In genomic region chr7:25390986-25391385, GRCm38 (mm10) we compare ENCODE assay signal across 15 mouse cellular contexts. TPM values are rescaled to one million over a fixed set of nuclear protein-coding genes. Genes with fewer than 3 reads are reported as not detected.
DNase-seq lines count a peak whose midpoint lies in the region; ATAC-seq and TF ChIP-seq lines count a peak whose summit lies in the region.
"Had no signal": no experiment of that assay in that cellular context is flagged by ENCODE, and none has a peak within 500 bp of the region (broad histone marks: within the 10 kb centered on the region; RNA-seq: fewer than 3 reads in every experiment).

No protein-coding gene starts in this region.

- no peaks in the 10 kb centered on the region for H3K9me3 ChIP-seq in limb, embryonic 12.5 days
- no peaks in the 10 kb centered on the region for H3K9me3 ChIP-seq in limb, embryonic 10.5 days (replicated peaks)
- no peaks in the 10 kb centered on the region for H3K9me3 ChIP-seq in liver, embryonic 12.5 days (replicated peaks)
- H3K9me3 ChIP-seq: megakaryocyte, embryonic 14.5 days had no signal

- H3K27me3 ChIP-seq in heart, adult 2 months (ENCODE audit: control insufficient read depth, insufficient read depth, low read length), result no peaks in the 10 kb centered on the region
- H3K27me3 ChIP-seq in limb, embryonic 12.5 days, result no peaks in the 10 kb centered on the region
- 0 out of 2 replicates have a peak, but pooled peaks cover 8% of the 10 kb centered on the region for H3K27me3 ChIP-seq in limb, embryonic 10.5 days (ENCODE audit: low read depth, poor library complexity, severe bottlenecking)
- H3K27me3 ChIP-seq in liver, embryonic 12.5 days (replicated peaks), result 0 out of 2 replicates have a peak, but pooled peaks cover 3% of the 10 kb centered on the region
- H3K27me3 ChIP-seq: megakaryocyte, embryonic 14.5 days had no signal

- TF ChIP-seq POLR2A in heart, adult 2 months (IDR thresholded peaks at IDR 0.05; ENCODE audit: insufficient read depth, low read depth, low read length), result no peak

- peak overlapping the region; percentile 96 for H3K27ac ChIP-seq in heart, adult 2 months
- H3K27ac ChIP-seq in limb, embryonic 12.5 days, result 0 out of 2 replicates have a peak overlapping the region, but pooled peaks have one; percentile 5
- H3K27ac ChIP-seq in limb, embryonic 10.5 days, result no peak overlapping the region
- H3K27ac ChIP-seq in liver, embryonic 12.5 days, result peak overlapping the region; percentile 74

- H3K79me2 ChIP-seq in heart, adult 2 months (replicated peaks; ENCODE audit: control insufficient read depth, insufficient read depth, low read length), result peaks cover 5% of the 10 kb centered on the region; the same call in 1 of the 2 replicates

- no peak for TF ChIP-seq CTCF in heart, adult 2 months (IDR thresholded peaks at IDR 0.05)

- peak in 1 of 2 experiments; percentile 32 for DNase-seq in heart, adult 2 months
- DNase-seq in heart, postnatal 36 days, result no peak
- DNase-seq in limb, embryonic 10.5 days (ENCODE audit: low spot score), result no peak
- peak; percentile 81 for DNase-seq in adrenal gland, postnatal 14 days
- no peak for DNase-seq in urinary bladder, adult 18-20 months (ENCODE audit: low spot score in 2 of 2)
- no peak for DNase-seq in right cerebral cortex, postnatal 36 days (ENCODE audit: low spot score in 2 of 2)
- DNase-seq: kidney, postnatal 14 days; right cerebral cortex, postnatal 25 days had no signal

- peaks cover 24% of the 10 kb centered on the region for H3K4me1 ChIP-seq in heart, adult 2 months (ENCODE audit: control insufficient read depth, insufficient read depth, low read length)
- H3K4me1 ChIP-seq in limb, embryonic 12.5 days (replicated peaks), result peaks cover 26% of the 10 kb centered on the region
- peaks cover 41% of the 10 kb centered on the region for H3K4me1 ChIP-seq in limb, embryonic 10.5 days
- H3K4me1 ChIP-seq in liver, embryonic 12.5 days, result peaks cover 70% of the 10 kb centered on the region

- intact Hi-C loops in heart, adult 2 months (cut with DNase I), result no loop called here
- intact Hi-C loops in heart, postnatal 36 days (cut with DNase I), result no loop called here

- H3K9ac ChIP-seq in heart, adult 2 months (ENCODE audit: low read depth, low read length), result peak overlapping the region; percentile 38; the same call in 1 of the 2 replicates
- H3K9ac ChIP-seq in limb, embryonic 12.5 days (replicated peaks), result no peak overlapping the region
- 0 out of 2 replicates have a peak overlapping the region, but pooled peaks have one; percentile 24 for H3K9ac ChIP-seq in liver, embryonic 12.5 days

- ATAC-seq in limb, embryonic 12.5 days (ENCODE audit: insufficient number of reproducible peaks, insufficient read depth, low FRiP score, low TSS enrichment, low read depth), result no peak
- no peak for ATAC-seq in liver, embryonic 12.5 days

- H3K4me3 ChIP-seq in heart, adult 2 months, result no peak overlapping the region
- no peak overlapping the region for H3K4me3 ChIP-seq in limb, embryonic 12.5 days (replicated peaks)
- H3K4me3 ChIP-seq in limb, embryonic 10.5 days, result no peak overlapping the region
- H3K4me3 ChIP-seq in liver, embryonic 12.5 days, result no peak overlapping the region
- H3K4me3 ChIP-seq: megakaryocyte, embryonic 14.5 days had no signal

- TF ChIP-seq EP300 in heart, adult 2 months (IDR thresholded peaks at IDR 0.05; ENCODE audit: insufficient read depth, low read depth, low read length), result no peak

- WGBS in heart, adult 2 months, result 65% methylated on average over 2 of the region's 2 CpGs
- WGBS in limb, embryonic 12.5 days, result 55% methylated on average over 2 of the region's 2 CpGs
- WGBS in limb, embryonic 10.5 days, result 56% methylated on average over 2 of the region's 2 CpGs
- WGBS in liver, embryonic 12.5 days (ENCODE audit: insufficient replicate concordance), result 54% methylated on average over 2 of the region's 2 CpGs

- H3K4me2 ChIP-seq in limb, embryonic 12.5 days, result no peak overlapping the region
- 0 out of 2 replicates have a peak overlapping the region, but pooled peaks have one; percentile 45 for H3K4me2 ChIP-seq in liver, embryonic 12.5 days

- peaks cover 7% of the 10 kb centered on the region; the same call in 1 of the 2 replicates for H3K36me3 ChIP-seq in heart, adult 2 months (ENCODE audit: control insufficient read depth, insufficient read depth, low read length)
- H3K36me3 ChIP-seq in limb, embryonic 12.5 days, result peaks cover 33% of the 10 kb centered on the region
- H3K36me3 ChIP-seq in limb, embryonic 10.5 days, result peaks cover 23% of the 10 kb centered on the region
- H3K36me3 ChIP-seq in liver, embryonic 12.5 days, result peaks cover 13% of the 10 kb centered on the region

RNA-seq across cellular contexts. Expression of gene Lipe, which starts 7.5 kb away (rescaled TPM):
- 10 to 100 TPM; 42.7 to 44.1 TPM for total RNA-seq in heart, adult 2 months (2021)
- 63.0 and 97.8 TPM in 2 replicates for polyA plus RNA-seq in heart, adult 2 months (2012; rRNA removed)
- 10 to 100 TPM; 53.3 to 57.8 TPM for total RNA-seq in heart, postnatal 36 days (2021)
- 11.9 and 12.1 TPM in 2 replicates for polyA plus RNA-seq in limb, embryonic 12.5 days (2016; fragmentation: Nextera tagmentation; extraction: Ambion mirVana)
- polyA plus RNA-seq in limb, embryonic 10.5 days (2016; fragmentation: Nextera tagmentation; extraction: Ambion mirVana), result 8.4 and 8.9 TPM in 2 replicates
- total RNA-seq in adrenal gland, postnatal 14 days (2021), result 400 and 439 TPM in 2 replicates
- polyA plus RNA-seq in liver, embryonic 12.5 days (2016; fragmentation: Nextera tagmentation; extraction: Ambion mirVana), result 2.9 and 3.3 TPM in 2 replicates

RNA-seq across cellular contexts. Expression of gene Cnfn, which starts 21.5 kb away (rescaled TPM):
- total RNA-seq in heart, adult 2 months (2021), result not detected
- polyA plus RNA-seq in heart, adult 2 months (2012; rRNA removed), result not detected in 2 replicates
- not detected for total RNA-seq in heart, postnatal 36 days (2021)
- polyA plus RNA-seq in limb, embryonic 12.5 days (2016; fragmentation: Nextera tagmentation; extraction: Ambion mirVana), result not detected in 2 replicates
- not detected in 2 replicates for polyA plus RNA-seq in limb, embryonic 10.5 days (2016; fragmentation: Nextera tagmentation; extraction: Ambion mirVana)
- not detected in 2 replicates for total RNA-seq in adrenal gland, postnatal 14 days (2021)
- not detected in 2 replicates for polyA plus RNA-seq in liver, embryonic 12.5 days (2016; fragmentation: Nextera tagmentation; extraction: Ambion mirVana)
- total RNA-seq: heart, postnatal 25 days; left cerebral cortex, postnatal 25 days had no signal
- polyA plus RNA-seq: neural tube, embryonic 14.5 days had no signal

RNA-seq across cellular contexts. Expression of gene Cxcl17, which starts 21.7 kb away (rescaled TPM):
- not detected for total RNA-seq in heart, adult 2 months (2021)
- polyA plus RNA-seq in heart, adult 2 months (2012; rRNA removed), result 8.1 TPM in 1 of 2 replicates, not detected in the other
- not detected for total RNA-seq in heart, postnatal 36 days (2021)
- 0.29 and 0.58 TPM in 2 replicates for polyA plus RNA-seq in limb, embryonic 12.5 days (2016; fragmentation: Nextera tagmentation; extraction: Ambion mirVana)
- 0.54 and 0.91 TPM in 2 replicates for polyA plus RNA-seq in limb, embryonic 10.5 days (2016; fragmentation: Nextera tagmentation; extraction: Ambion mirVana)
- 0.53 TPM in 1 of 2 replicates, not detected in the other for total RNA-seq in adrenal gland, postnatal 14 days (2021)
- 0.30 TPM in 1 of 2 replicates, not detected in the other for polyA plus RNA-seq in liver, embryonic 12.5 days (2016; fragmentation: Nextera tagmentation; extraction: Ambion mirVana)
- total RNA-seq: heart, postnatal 25 days; left cerebral cortex, postnatal 25 days had no signal
- polyA plus RNA-seq: embryonic facial prominence, embryonic 11.5 days had no signal
